Mouse (Mus musculus): ENCODE data around the gene Rassf2. TPM values are rescaled to one million over a fixed set of nuclear protein-coding genes. Genes with fewer than 3 reads are reported as not detected.
A peak's percentile ranks its signal among the peaks of the same experiment; 100 is the strongest.

Rassf2 gene
- total RNA-seq, 2 experiments from 2014 or later = 39.9 to 43.2 TPM

DNA sequence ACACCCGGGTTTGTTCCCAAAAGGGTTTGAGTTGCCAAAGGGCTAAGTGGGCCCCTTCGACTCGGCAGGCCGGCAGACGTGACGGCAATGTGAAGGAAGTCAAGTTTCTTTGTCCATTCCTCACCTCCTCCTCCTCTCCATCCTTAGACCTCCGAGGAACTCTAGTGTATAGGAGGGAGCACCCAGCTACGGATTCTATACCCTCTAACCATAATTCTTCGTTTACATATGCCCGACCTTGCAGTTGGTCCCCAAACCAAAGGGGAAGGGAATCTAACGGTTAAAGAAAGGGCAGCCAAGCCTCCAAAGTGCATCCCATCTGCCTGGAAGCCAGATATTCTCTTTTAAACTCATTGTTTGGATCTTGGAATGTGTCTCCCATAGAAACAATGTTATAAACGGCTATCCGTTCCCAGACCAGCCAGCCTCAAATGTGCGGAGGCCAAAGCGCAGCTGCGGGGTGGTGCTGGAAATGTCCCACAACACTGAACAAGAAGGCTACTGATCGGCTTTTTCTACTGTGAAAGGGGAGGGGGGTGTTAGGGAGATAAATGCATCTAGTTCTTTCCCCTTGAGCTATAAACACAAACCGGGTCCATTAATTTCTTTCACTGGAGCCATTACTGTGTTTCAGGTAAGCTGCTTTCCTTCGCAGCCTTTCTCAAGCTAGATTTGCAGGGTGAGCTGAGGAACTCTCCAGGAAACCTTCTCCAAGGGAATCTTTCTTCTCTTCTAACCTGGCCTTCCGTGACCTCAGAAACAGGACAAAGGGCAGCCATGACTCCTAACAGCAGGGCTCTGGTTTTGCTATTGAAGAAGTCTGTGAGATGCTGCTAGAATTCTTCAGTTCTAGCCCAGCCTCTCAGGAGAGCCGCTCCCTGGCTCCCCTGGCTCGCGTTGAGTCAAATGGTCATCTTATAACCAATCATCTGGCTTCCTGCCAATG lies 633 bp upstream of the Rassf2 start:
- peak in 1 of 2 experiments; percentile 58 for DNase-seq (ENCODE audit: low spot score in 2 of 2)
- H3K4me3 ChIP-seq = peak overlapping the region; percentile 72
- H3K27ac ChIP-seq = peak overlapping the region; percentile 95
- no peak for TF ChIP-seq CTCF (conservative IDR thresholded peaks at IDR 0.05)

DNA sequence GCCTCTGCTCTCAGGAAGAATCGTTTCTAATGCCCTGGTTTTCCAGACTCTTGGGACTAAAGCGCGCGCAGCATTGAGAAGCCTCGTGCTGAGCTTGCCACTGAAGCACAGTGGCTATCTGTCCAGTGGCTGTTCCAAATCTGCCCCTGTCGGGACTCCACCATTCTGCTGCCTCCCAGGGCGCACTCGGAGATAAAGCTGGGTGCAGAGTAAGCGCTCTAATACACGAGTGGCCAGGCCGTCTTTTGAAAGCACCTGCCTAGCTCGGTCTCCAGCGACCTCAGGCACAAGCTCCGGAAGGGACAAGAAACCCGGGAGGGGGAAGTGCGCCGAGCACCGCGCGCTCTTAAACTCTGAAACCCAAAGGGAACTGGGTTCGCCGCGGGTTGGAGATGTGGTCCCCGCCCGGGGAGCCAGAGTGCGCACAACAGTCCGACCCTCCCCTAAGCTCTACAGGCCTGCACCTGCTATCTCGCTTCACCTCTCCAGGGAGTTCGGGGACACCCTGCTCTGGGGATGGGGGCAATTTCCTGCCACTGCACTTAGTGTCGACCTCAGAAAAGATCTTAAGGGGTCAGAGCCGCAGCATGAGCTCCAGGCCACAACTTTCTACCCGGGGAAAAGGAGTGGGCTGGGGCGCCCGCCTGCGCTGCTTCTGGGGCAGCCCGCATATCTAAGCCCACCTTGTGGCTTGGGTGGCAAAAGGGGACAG lies 1.0 kb downstream of the Rassf2 start:
- no peak for DNase-seq (ENCODE audit: low spot score in 2 of 2)
- Histone ChIP-seq H3K4me3 (peak overlapping the region; percentile 72), H3K27ac (peak overlapping the region; percentile 95)
- no peak for TF ChIP-seq CTCF (conservative IDR thresholded peaks at IDR 0.05)

DNA sequence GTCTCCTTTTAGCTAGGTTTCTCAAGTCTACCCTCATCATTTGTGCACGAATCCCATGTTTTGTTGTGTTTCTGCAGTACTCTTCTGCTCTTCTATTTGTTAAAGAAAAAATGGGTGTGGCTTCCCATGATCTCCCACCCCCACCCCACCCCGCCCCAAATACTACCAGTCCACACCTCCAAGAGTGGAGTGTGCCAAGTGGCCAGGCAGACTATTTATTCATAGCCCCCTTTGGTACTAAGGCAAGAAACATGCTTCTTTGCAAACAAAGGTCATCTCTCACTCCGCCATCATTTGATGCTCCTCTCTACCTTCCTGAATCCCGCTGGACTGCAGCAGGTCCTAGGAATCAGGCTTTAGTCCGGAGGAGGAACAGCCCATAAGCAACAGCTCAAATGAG lies 2.0 kb downstream of the Rassf2 start:
- no peak for TF ChIP-seq CTCF (conservative IDR thresholded peaks at IDR 0.05)
- peak overlapping the region; percentile 72 for H3K4me3 ChIP-seq
- peak overlapping the region; percentile 95 for H3K27ac ChIP-seq
- DNase-seq (ENCODE audit: low spot score in 2 of 2) = no peak

DNA sequence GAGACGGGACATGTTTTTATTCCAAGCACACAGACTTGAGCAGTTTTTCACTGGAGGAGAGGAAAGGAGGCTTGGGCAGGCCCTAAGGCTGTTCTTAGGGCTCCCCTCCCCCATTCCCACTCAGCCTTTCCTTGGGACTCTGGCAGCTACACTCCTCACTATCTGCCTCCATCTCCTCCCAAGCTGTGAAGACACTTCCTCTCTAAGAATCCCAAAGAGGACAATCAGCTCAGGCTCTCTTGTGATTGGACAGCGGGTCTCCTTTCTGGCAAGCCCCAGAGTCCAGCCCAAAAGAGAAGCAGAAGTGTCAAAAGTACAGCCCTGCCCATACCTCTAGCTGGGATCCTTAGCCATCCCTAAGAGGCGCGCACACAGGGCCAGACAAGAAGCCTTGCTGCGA lies 2.7 kb downstream of the Rassf2 start:
- H3K27ac ChIP-seq = peak overlapping the region; percentile 36; the same call in 1 of the 2 replicates
- TF ChIP-seq CTCF (conservative IDR thresholded peaks at IDR 0.05) = no peak
- DNase-seq (ENCODE audit: low spot score in 2 of 2) = no peak
- H3K4me3 ChIP-seq = no peak overlapping the region

DNA sequence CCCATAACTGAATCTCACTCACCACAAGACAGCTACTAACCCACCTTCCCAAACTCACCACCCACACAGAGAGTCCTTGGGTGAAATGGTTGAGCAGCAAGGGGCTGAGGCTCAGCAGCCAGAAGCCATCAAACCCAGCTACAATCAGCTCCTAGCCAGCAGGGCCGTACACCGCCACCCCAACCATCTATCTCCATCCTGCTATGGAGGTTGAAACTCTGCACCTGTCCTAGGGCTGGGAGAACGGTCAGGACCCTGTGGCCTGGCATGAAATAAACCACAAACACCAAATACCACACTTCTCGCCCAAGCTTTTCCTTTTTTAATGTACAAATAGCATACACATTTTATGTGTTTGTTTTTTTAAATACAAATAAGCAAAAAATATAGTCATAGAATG lies 6.0 kb downstream of the Rassf2 start:
- no peak for TF ChIP-seq CTCF (conservative IDR thresholded peaks at IDR 0.05)
- DNase-seq (ENCODE audit: low spot score in 2 of 2) = no peak
- H3K27ac ChIP-seq = no peak overlapping the region
- no peak overlapping the region for H3K4me3 ChIP-seq

DNA sequence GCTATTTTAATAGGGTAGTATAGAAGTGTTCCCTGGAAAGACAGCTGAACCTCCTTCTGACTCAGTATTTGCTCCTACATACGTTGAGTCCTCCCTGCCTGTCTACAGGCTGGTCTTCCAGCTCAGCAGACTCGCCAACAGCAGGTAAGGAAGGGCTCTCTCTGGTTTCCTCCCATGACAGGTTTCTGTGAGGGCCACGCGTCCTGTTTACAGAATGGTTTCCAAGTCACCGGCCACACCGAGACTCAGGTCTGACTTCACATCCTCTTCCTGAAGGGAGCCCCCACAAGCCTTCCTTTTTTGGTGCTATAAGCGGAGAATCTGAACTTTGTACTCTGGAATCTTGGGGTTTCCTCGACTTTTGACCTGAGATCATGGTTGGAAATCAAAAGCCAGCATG lies 7.4 kb downstream of the Rassf2 start:
- no peak for TF ChIP-seq CTCF (conservative IDR thresholded peaks at IDR 0.05)
- no peak for DNase-seq (ENCODE audit: low spot score in 2 of 2)
- Histone ChIP-seq H3K4me3 (no peak overlapping the region), H3K27ac (no peak overlapping the region)

DNA sequence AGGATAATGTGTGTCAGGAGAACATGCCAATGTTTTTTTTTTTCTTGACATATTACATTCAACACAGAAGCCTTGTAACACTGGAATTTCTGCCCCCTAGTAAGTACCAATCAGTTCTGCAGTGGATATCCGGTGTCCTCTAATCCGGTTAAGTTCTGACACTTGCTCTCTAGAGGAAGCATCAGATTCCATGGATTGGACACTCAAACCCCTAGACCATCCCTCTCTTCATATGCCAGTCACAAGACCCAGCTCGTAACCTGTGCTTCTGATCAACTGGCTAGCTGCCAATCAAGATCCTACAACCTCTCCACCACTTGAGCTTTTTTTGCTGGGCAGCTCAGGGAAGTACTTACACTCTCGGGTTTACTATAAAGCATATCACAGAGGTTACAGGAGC lies 8.4 kb downstream of the Rassf2 start:
- no peak for TF ChIP-seq CTCF (conservative IDR thresholded peaks at IDR 0.05)
- DNase-seq (ENCODE audit: low spot score in 2 of 2) = no peak
- Histone ChIP-seq H3K27ac (no peak overlapping the region; the same call in 1 of the 2 replicates), H3K4me3 (no peak overlapping the region)

DNA sequence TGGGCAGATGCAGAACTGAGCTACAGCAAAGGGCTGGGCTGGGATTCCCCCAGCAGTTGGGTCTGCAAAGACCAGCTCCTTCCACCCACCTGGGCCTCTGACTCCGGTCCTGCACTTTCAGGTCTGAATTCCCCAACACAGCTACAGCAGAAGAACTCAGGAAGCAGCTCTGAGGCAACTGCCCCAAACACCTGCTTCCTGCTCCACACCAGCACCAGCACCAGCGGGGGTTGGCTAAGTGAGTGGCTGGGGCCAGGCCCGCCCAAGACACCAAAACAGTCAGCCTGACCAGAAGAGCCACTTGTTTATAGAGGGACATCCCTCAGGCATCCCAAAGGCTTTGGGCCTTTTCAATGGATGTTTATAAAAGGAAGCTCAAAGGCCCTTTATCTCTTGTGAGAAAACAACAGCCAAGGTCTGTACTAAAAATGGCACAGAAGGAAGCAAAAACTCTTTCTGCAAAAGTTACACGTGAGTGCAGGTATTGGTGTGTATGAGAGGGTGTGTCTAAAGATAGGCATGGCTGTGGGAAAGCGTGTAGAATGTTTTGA lies 9.0 kb downstream of the Rassf2 start:
- H3K4me3 ChIP-seq = no peak overlapping the region
- peak overlapping the region; percentile 33 for H3K27ac ChIP-seq
- no peak for DNase-seq (ENCODE audit: low spot score in 2 of 2)
- no peak for TF ChIP-seq CTCF (conservative IDR thresholded peaks at IDR 0.05)

DNA sequence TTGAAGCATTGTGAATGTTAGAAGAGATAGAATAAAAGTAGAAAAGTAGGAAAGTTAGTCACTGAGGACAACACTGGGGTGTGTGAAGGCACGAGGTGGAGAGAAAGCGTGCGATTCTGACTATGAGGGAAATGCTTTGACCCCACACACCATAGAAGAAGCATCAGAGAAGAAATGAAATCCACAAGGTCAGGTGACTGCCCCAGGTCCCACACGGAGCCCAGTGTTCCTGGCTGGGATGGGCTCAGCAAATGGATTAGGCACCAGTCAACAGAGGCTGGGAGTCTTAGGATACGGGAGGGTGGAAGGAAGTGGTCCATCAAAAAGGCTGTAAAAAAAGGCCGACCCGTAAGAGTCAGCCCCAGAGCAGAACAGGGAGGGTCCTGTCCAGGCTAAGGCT lies 9.6 kb downstream of the Rassf2 start:
- Histone ChIP-seq H3K4me3 (no peak overlapping the region), H3K27ac (peak overlapping the region; percentile 33; the same call in 1 of the 2 replicates)
- TF ChIP-seq CTCF (conservative IDR thresholded peaks at IDR 0.05) = no peak
- DNase-seq (ENCODE audit: low spot score in 2 of 2) = no peak

DNA sequence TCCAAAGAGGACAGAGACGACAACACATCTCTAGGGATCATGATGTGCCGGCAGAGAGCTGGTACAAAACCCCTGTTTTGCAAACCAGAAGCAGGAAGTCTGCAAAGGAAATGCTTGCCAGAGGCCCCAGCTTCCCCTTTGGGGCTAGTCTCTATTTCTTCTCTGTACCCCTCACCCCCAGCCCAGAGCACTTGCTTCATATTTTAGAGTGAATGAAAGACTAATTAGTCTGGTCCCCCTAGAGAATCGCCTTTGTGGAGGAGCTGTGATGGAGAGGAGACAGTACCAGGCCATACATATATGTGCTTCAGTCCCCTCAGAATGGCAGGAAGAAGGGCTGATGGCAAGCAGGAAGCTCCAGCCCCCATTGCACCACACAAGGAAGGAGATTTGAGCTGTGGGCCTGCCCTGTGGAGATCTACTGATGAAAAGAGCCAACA lies 10.7 kb downstream of the Rassf2 start:
- H3K4me3 ChIP-seq = no peak overlapping the region
- no peak for TF ChIP-seq CTCF (conservative IDR thresholded peaks at IDR 0.05)
- H3K27ac ChIP-seq = peak overlapping the region; percentile 74; the same call in 1 of the 2 replicates
- DNase-seq (ENCODE audit: low spot score in 2 of 2) = no peak

DNA sequence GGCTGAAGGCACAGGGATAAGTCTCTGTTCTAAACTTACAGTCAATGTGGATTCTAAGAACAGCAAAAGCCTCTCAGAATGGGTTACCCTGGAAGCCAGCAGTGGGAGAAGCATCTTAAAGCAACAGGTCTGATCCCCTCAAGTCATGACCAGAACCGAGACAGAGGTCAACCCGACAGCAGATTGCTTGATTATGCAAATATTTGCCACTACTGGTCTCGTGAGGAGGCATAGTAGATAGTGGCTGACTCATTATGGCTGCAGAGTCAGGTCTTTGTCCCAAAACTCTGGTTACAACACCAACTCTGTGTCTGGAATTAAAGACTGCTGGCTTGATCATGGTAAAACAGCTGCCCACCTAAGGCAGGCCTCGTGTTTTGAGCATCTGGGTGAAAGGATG lies 11.9 kb downstream of the Rassf2 start:
- no peak for TF ChIP-seq CTCF (conservative IDR thresholded peaks at IDR 0.05)
- H3K4me3 ChIP-seq = no peak overlapping the region
- H3K27ac ChIP-seq = peak overlapping the region; percentile 74; the same call in 1 of the 2 replicates
- no peak for DNase-seq (ENCODE audit: low spot score in 2 of 2)

DNA sequence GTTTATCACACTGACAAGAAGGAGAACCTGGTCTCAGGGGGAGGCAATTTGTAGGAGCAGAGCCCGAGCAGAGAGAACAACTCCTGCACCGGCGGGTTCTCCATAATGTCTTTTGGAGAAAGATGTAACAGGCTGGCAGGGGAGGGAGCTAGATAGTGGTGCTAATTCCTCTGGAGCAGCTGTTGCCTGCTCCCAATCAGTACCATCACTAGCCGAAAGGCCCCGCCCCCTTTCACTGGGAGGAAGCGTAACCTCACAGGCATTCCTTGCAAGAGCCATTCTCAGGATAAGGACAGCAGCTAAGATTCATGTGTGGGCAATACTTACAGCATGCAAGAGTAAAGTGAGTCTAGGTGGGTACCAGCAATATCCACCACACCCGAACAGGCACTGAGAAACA lies 12.4 kb downstream of the Rassf2 start:
- DNase-seq (ENCODE audit: low spot score in 2 of 2) = no peak
- peak overlapping the region; percentile 74; the same call in 1 of the 2 replicates for H3K27ac ChIP-seq
- no peak overlapping the region for H3K4me3 ChIP-seq
- no peak for TF ChIP-seq CTCF (conservative IDR thresholded peaks at IDR 0.05)

DNA sequence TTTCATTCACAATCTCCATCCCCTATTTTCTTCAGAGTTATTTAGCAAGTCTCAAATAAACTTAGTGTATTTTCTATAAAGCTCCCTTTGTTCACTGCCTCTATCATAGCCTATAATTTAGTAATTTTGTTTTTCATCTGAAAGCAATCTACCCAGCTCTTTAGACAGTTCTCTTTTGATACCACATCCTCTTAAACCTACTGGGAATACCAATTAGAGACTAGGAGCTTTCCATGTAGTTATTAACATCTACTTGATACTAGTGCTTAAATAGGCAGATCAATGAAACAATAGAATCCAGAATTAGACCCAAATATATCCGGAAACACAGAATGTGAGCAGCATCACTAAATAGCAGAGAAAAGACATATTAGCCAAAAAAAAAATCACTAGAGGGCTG lies 14.0 kb downstream of the Rassf2 start:
- Histone ChIP-seq H3K4me3 (no peak overlapping the region), H3K27ac (no peak overlapping the region)
- no peak for DNase-seq (ENCODE audit: low spot score in 2 of 2)
- no peak for TF ChIP-seq CTCF (conservative IDR thresholded peaks at IDR 0.05)

Measured in layer of hippocampus, adult 2 months (tissue).